Mouse (Mus musculus) liver, embryonic 14.5 days (tissue): ENCODE results near the gene Snx14. TPM values are rescaled to one million over a fixed set of nuclear protein-coding genes. Genes with fewer than 3 reads are reported as not detected.

Source experiments
- ATAC-seq: fragments of 200-750 bp; cut with Nextera tagmentation; 2 replicates; pipeline ENCODE4 v1.8.0; 2017; ENCODE audit warnings: moderate number of reproducible peaks, mild to moderate bottlenecking, moderate library complexity; ENCODE audit not compliant: insufficient read depth
- DNase-seq, 3 experiments: peaks; one replicate each; pipeline ENCODE4 v3.0.0-alpha.2; 2012 to 2013; ENCODE audit warnings: low read depth in 3 of 3, low spot score in 3 of 3
- H3K27ac ChIP-seq: fragments of 300-500 bp; sonication (generic); 2 replicates; pipeline ENCODE4 v1.5.1; 2014; ENCODE audit warnings: moderate library complexity, mild to moderate bottlenecking, control low read depth, inconsistent platforms
- H3K27me3 ChIP-seq: fragments of 300-500 bp; sonication (generic); 2 replicates; pipeline ENCODE4 v1.6.1; 2014; ENCODE audit warnings: mild to moderate bottlenecking, low read length, moderate library complexity; ENCODE audit not compliant: control insufficient read depth, insufficient read depth
- H3K36me3 ChIP-seq: fragments of 300-500 bp; sonication (generic); replicated peaks from 2 replicates; pipeline ENCODE4 v1.6.1; 2014; ENCODE audit warnings: low read depth; ENCODE audit not compliant: control insufficient read depth, insufficient read depth
- H3K4me1 ChIP-seq, 2 experiments: fragments of 200-500 bp in 1 of 2; fragments of 300-500 bp in 1 of 2; sonication (generic) in 1 of 2; replicated peaks; 2 replicates each; pipeline ENCODE4 v1.6.1; 2012 to 2014; ENCODE audit warnings: antibody characterized with exemption in 1 of 2, inconsistent platforms in 1 of 2, low read length in 1 of 2; ENCODE audit not compliant: control insufficient read depth in 2 of 2, insufficient read depth in 2 of 2
- H3K4me2 ChIP-seq: fragments of 300-500 bp; sonication (generic); 2 replicates; pipeline ENCODE4 v1.6.1; 2014; ENCODE audit warnings: low read depth, mild to moderate bottlenecking, control low read depth, moderate library complexity
- H3K4me3 ChIP-seq, 2 experiments: fragments of 200-500 bp in 1 of 2; fragments of 300-500 bp in 1 of 2; sonication (generic) in 1 of 2; 2 replicates each; pipeline ENCODE4 v1.5.1; 2012 to 2014; ENCODE audit warnings: low read depth in 2 of 2, low read length in 2 of 2, mild to moderate bottlenecking in 2 of 2, control low read depth in 1 of 2, inconsistent platforms in 1 of 2, moderate library complexity in 1 of 2; ENCODE audit not compliant: insufficient read depth in 1 of 2
- H3K9ac ChIP-seq: fragments of 300-500 bp; sonication (generic); replicated peaks from 2 replicates; pipeline ENCODE4 v1.6.1; 2014; ENCODE audit warnings: mild to moderate bottlenecking, control low read depth, moderate library complexity
- H3K9me3 ChIP-seq: fragments of 300-500 bp; sonication (generic); 2 replicates; pipeline ENCODE4 v1.6.1; 2016; ENCODE audit warnings: low read length, mixed read lengths; ENCODE audit not compliant: control insufficient read depth
- CTCF ChIP-seq: IDR thresholded peaks from 2 replicates; pipeline ENCODE4 v1.5.1; 2016; ENCODE audit warnings: antibody characterized with exemption, low read depth, control low read depth
- EP300 ChIP-seq: IDR thresholded peaks from 2 replicates; pipeline ENCODE4 v1.6.1; 2016; ENCODE audit warnings: antibody characterized with exemption, low read depth
- WGBS: fragments of 180-500 bp; shearing (Covaris S2); extraction: QIAGEN DNeasy Blood & Tissue Kit; methylation state at CpG from one replicate; pipeline ENCODE4 v1.1.7; 2014; ENCODE audit not compliant: insufficient replicate concordance; 5-methylcytosine and 5-hydroxymethylcytosine counted together
- polyA plus RNA-seq, 2 experiments: library from polyadenylated mRNA; depleted of rRNA in 1 of 2; stranded (reverse) in 1 of 2; unstranded in 1 of 2; fragments of >200 nt; fragmentation: Nextera tagmentation in 1 of 2; extraction: Ambion mirVana in 1 of 2; gene quantifications; 2 replicates each; pipeline versions ENCODE4 v1.2.1 to v1.2.3; 2012 to 2014

Gene Snx14
- polyA plus RNA-seq, 2 experiments = 8.6 to 9.9 TPM

DNA sequence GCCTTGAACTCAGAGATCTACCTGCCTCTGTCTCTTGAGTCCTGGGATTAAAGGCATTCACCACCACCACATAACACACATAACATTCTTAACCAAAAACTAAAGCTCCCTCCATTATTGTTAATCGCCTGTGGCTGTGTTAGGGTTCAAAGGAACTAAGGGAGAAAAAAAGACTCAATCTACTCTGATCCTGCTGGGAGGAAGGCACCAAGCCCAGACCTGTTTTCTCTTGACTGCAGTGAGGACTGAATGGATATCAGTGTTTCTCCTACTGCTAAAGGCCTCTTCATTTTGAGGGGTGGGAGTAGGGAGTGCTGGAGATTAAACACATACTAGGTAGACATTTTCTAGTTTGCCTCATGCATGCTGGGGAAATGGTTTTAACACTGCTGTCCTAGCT is 71.0 kb downstream of the Snx14 start:
- Histone ChIP-seq H3K4me2 (no peak overlapping the region), H3K9me3 (no peaks in the 10 kb centered on the region), H3K27me3 (no peaks in the 10 kb centered on the region), H3K27ac (no peak overlapping the region), H3K4me1 (peaks cover 0 to 4% of the 10 kb centered on the region in 2 experiments; a peak in 2 of 4 replicates), H3K36me3 (no peaks in the 10 kb centered on the region), H3K9ac (no peak overlapping the region), H3K4me3 (no peak overlapping the region)
- ATAC-seq = no peak
- WGBS = 58% methylated on average over 1 of the region's 1 CpGs
- DNase-seq = no peak
- no peak for TF ChIP-seq EP300
- TF ChIP-seq CTCF = no peak

- TF ChIP-seq EP300 = no peak
- TF ChIP-seq CTCF = no peak
- H3K27me3 ChIP-seq = no peaks in the 10 kb centered on the region
- H3K36me3 ChIP-seq = no peaks in the 10 kb centered on the region
- H3K4me2 ChIP-seq = no peak overlapping the region
- 68% methylated on average over 5 of the region's 5 CpGs for WGBS
- DNase-seq = no peak
- 0 out of 2 replicates have a peak, but pooled peaks have one; percentile 12 for ATAC-seq
- no peaks in the 10 kb centered on the region for H3K9me3 ChIP-seq
- no peak overlapping the region; the same call in 1 of the 2 replicates for H3K9ac ChIP-seq
- peaks cover 0 to 7% of the 10 kb centered on the region in 2 experiments; a peak in 2 of 4 replicates for H3K4me1 ChIP-seq
- H3K27ac ChIP-seq = no peak overlapping the region
- H3K4me3 ChIP-seq = no peak overlapping the region
Observed at GRCm38 (mm10) chr9:88367322-88367721, 71.4 kb downstream of the Snx14 start.

DNA sequence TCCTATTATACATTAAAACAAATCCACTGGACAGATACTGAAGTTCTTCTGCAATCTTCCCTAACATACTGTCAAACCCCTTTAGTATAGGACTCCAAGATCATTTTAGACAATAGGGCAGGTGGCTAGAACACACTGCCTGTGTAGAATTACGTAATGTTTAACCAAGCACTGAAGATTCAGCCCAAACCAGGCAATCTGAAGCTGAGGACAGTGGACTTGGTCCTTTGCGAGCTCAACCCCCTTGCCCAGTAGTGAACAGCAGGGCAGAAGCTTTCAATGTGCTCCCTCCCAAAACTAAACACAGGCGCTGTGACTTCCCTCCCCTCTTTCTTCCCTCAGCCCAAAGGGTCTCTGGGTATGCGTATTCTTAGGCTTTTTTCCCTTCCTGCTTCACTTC is 71.9 kb downstream of the Snx14 start:
- no peaks in the 10 kb centered on the region for H3K27me3 ChIP-seq
- H3K4me3 ChIP-seq = no peak overlapping the region
- H3K9ac ChIP-seq = no peak overlapping the region; the same call in 1 of the 2 replicates
- H3K4me2 ChIP-seq = no peak overlapping the region
- no peaks in the 10 kb centered on the region for H3K36me3 ChIP-seq
- ATAC-seq = peak; percentile 62
- no peak overlapping the region for H3K27ac ChIP-seq
- peaks cover 0 to 9% of the 10 kb centered on the region in 2 experiments; a peak in 2 of 4 replicates for H3K4me1 ChIP-seq
- no peak for TF ChIP-seq CTCF
- TF ChIP-seq EP300 = no peak
- no peaks in the 10 kb centered on the region for H3K9me3 ChIP-seq
- 57% methylated on average over 4 of the region's 4 CpGs for WGBS
- DNase-seq = no peak

- DNase-seq (no peak), ATAC-seq (no peak)
- H3K27ac ChIP-seq = no peak overlapping the region
- H3K36me3 ChIP-seq = no peaks in the 10 kb centered on the region
- WGBS = 59% methylated on average over 4 of the region's 4 CpGs
- peaks cover 0 to 13% of the 10 kb centered on the region in 2 experiments; a peak in 2 of 4 replicates for H3K4me1 ChIP-seq
- H3K27me3 ChIP-seq = no peaks in the 10 kb centered on the region
- no peaks in the 10 kb centered on the region for H3K9me3 ChIP-seq
- no peak overlapping the region for H3K4me2 ChIP-seq
- H3K9ac ChIP-seq = no peak overlapping the region
- peak; percentile 29; the same call in 1 of the 2 replicates for TF ChIP-seq CTCF
- TF ChIP-seq EP300 = no peak
- no peak overlapping the region for H3K4me3 ChIP-seq
Observed at GRCm38 (mm10) chr9:88366308-88366707, 72.5 kb downstream of the Snx14 start.

- peaks cover 0 to 21% of the 10 kb centered on the region in 2 experiments; a peak in 2 of 4 replicates for H3K4me1 ChIP-seq
- no peaks in the 10 kb centered on the region for H3K36me3 ChIP-seq
- H3K9me3 ChIP-seq = no peaks in the 10 kb centered on the region
- DNase-seq (no peak), ATAC-seq (no peak)
- H3K4me3 ChIP-seq = no peak overlapping the region
- H3K27me3 ChIP-seq = no peaks in the 10 kb centered on the region
- TF ChIP-seq CTCF = no peak
- TF ChIP-seq EP300 = no peak
- WGBS = 76% methylated on average over 3 of the region's 3 CpGs
- H3K9ac ChIP-seq = no peak overlapping the region
- no peak overlapping the region for H3K27ac ChIP-seq
- no peak overlapping the region for H3K4me2 ChIP-seq
Observed at GRCm38 (mm10) chr9:88363102-88363501, 75.7 kb downstream of the Snx14 start.
